Mouse (Mus musculus) kidney, postnatal 36 days (tissue): ENCODE data around the gene H2-Eb1.
"Not testable (repeated sequence)": the region's sequence is repeated elsewhere in the genome, so short reads cannot be mapped to it uniquely, and the experiment has no call there.

ENCODE experiments used
- DNase-seq, 2 experiments: peaks; one replicate each; pipeline ENCODE4 v3.0.0; 2021 to 2022; ENCODE audit warnings: mixed read lengths in 2 of 2

The H2-Eb1 gene

GRCm38 (mm10) chr17:34291609-34292008, 14.1 kb upstream of the H2-Eb1 start:
- peak; percentile 68 to 86 for DNase-seq

- no peak for DNase-seq
Measured at GRCm38 (mm10) chr17:34292570-34292969, 13.1 kb upstream of the H2-Eb1 start.

- no peak for DNase-seq
Measured at GRCm38 (mm10) chr17:34293533-34293932, 12.1 kb upstream of the H2-Eb1 start.

- DNase-seq: no peak
Measured at GRCm38 (mm10) chr17:34294249-34294648, 11.4 kb upstream of the H2-Eb1 start.

GRCm38 (mm10) chr17:34295307-34295706, 10.4 kb upstream of the H2-Eb1 start:
- no peak for DNase-seq

- DNase-seq: peak; percentile 34 to 78
Measured at GRCm38 (mm10) chr17:34295891-34296794, 9.5 kb upstream of the H2-Eb1 start.

- DNase-seq: no peak
Measured at GRCm38 (mm10) chr17:34299356-34299755, 6.3 kb upstream of the H2-Eb1 start.

GRCm38 (mm10) chr17:34300071-34300470, 5.6 kb upstream of the H2-Eb1 start:
- DNase-seq: no peak

- DNase-seq: no peak
Measured at GRCm38 (mm10) chr17:34300691-34301566, 4.7 kb upstream of the H2-Eb1 start.

GRCm38 (mm10) chr17:34301670-34302190, 3.9 kb upstream of the H2-Eb1 start:
- no peak for DNase-seq

- DNase-seq: no peak
Measured at GRCm38 (mm10) chr17:34303789-34304188, 1.9 kb upstream of the H2-Eb1 start.

- peak; percentile 66 to 83 for DNase-seq
Measured at GRCm38 (mm10) chr17:34304751-34305150, 916 bp upstream of the H2-Eb1 start.

GRCm38 (mm10) chr17:34306407-34306806, 740 bp downstream of the H2-Eb1 start:
- DNase-seq: no peak

GRCm38 (mm10) chr17:34307216-34307615, 1.5 kb downstream of the H2-Eb1 start:
- no peak for DNase-seq

- DNase-seq: no peak
Measured at GRCm38 (mm10) chr17:34308161-34308560, 2.5 kb downstream of the H2-Eb1 start.

GRCm38 (mm10) chr17:34309225-34309624, 3.6 kb downstream of the H2-Eb1 start:
- no peak for DNase-seq

- DNase-seq: peak; percentile 83 to 87
Measured at GRCm38 (mm10) chr17:34309683-34310385, 4.2 kb downstream of the H2-Eb1 start.

- DNase-seq: not testable (repeated sequence)
Measured at GRCm38 (mm10) chr17:34310526-34310925, 4.9 kb downstream of the H2-Eb1 start.

- DNase-seq: no peak
Measured at GRCm38 (mm10) chr17:34312185-34312584, 6.5 kb downstream of the H2-Eb1 start.

- peak; percentile 71 to 90 for DNase-seq
Measured at GRCm38 (mm10) chr17:34313393-34313792, 7.7 kb downstream of the H2-Eb1 start.

GRCm38 (mm10) chr17:34314286-34314685, 8.6 kb downstream of the H2-Eb1 start:
- no peak for DNase-seq

- DNase-seq: no peak
Measured at GRCm38 (mm10) chr17:34315512-34315911, 9.8 kb downstream of the H2-Eb1 start.

GRCm38 (mm10) chr17:34316697-34317096, 11.0 kb downstream of the H2-Eb1 start:
- DNase-seq: no peak
